Mouse (Mus musculus): ENCODE data around the gene Col6a4.

The Col6a4 gene

GRCm38 (mm10) chr9:105949755-105950154 lies 146.8 kb downstream of the Col6a4 start:
- DNase-seq = no peak

DNA sequence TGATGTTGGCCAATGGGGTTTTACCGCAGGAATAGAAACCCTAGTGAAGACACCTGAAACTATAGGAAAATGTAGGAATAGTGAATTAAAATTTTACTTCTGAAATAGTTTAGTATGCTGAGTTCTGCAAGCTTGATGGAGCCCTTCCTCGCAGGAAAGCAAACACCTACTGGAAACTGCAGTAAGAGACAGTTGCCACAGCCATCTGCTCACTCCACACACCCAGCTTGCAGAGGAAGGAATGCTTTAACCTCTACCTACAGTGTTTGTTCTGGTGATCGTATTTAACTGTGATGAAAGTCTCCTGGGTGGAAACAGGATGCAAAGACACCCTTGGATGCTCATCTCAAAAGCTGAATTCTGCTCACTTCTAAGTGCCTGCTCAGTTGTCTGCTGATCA lies 149.0 kb downstream of the Col6a4 start:
- DNase-seq = no peak

All from cerebellum, adult 11-12 months (tissue).